Mouse (Mus musculus): ENCODE measurements around the gene Mgst2.

GRCm38 (mm10) chr3:51652701-51653100 lies 7.5 kb upstream of the Mgst2 start:
- TF ChIP-seq POLR2A (IDR thresholded peaks at IDR 0.05; ENCODE audit: control insufficient read depth, low read depth, low read length): no peak
- no peak for TF ChIP-seq CTCF (IDR thresholded peaks at IDR 0.05; ENCODE audit: control insufficient read depth, insufficient read depth, insufficient replicate concordance, low read depth, low read length)

All from testis, adult 2 months (tissue).